Mouse (Mus musculus) frontal cortex, adult (tissue): Measurements from ENCODE around the gene Cdk2ap2.
A peak's percentile ranks its signal among the peaks of the same experiment; 100 is the strongest.
"Not testable (repeated sequence)": the region's sequence is repeated elsewhere in the genome, so short reads cannot be mapped to it uniquely, and the experiment has no call there.

Experiments
- ATAC-seq: cut with Nextera tagmentation; 2 replicates; pipeline ENCODE4 v1.9.2; 2017; ENCODE audit warnings: mild to moderate bottlenecking, moderate library complexity, mixed read lengths; ENCODE audit not compliant: low TSS enrichment

Gene Cdk2ap2

GRCm38 (mm10) chr19:4096642-4097440, at the start of gene Cdk2ap2:
Gene Cdk2ap2, plus strand, starts transcription at chr19:4097182.
- peak; percentile 69 for ATAC-seq

DNA sequence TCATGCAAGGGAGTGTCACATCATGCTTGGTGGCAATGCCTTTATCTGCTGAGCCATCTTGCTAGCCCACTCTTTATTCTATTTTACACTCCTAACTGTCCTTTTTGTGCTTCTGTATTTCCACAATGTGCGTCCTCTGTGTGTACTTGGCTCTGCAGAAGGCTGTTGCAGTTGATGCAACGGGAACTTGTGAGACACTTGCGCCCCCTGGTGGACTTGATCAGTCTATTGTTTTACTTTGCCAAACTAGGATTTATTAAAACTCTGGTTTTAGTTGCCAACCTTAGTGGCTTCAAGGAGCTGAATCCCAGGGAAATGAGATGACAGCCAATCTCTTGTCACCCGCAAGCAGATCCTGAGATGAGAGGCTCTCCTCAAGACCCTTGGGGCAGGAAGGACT, 49.1 kb upstream of the Cdk2ap2 start:
- no peak for ATAC-seq

- ATAC-seq, result not testable (repeated sequence)
These were observed 47.9 kb upstream of the Cdk2ap2 start for GRCm38 (mm10) chr19:4049069-4049468.

DNA sequence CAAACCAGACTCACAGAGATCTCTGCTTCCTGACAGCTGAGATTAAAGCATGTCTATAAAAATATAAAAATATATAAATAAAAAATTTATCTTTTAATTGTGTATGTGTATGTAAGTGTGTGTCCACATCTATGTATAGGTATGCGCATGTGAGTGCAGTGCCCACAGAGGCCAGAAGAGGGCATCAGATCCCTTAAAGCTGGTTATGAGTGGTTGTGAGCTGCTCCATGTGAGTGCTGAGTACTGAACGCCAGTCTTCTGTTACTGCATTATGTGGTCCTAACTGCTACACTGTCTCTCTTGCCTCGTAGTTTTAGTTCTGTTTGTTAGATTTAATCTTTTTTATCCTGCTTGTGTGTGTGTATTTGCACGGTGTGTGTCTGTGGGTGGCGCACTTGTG, 46.0 kb upstream of the Cdk2ap2 start:
- no peak for ATAC-seq

- ATAC-seq, result no peak
These were observed 45.1 kb upstream of the Cdk2ap2 start for GRCm38 (mm10) chr19:4051741-4052515.

DNA sequence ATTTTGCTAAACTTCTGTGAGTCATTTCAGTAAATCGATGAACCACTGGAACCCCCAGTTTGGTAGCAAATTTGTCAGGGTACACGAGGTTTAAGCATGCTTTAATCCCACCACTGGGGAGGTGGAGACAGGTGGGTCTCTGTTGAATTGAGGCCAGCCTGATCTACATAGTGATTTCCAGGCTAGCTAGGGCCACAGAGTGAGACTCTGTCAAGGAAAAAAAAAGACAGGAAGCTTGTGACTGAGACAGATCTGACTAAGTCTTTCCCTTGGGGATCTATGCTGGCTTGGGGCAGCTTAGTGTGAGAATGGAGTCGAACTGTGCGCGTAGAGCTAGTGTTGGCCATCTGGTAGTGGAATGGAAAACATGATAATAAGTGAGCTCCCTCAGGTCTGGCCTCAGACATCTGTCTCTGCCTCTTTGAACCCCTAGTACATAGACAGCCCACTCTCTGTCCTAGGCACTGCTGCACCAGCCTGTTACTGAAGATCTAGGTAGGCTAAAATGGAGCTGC, 44.4 kb upstream of the Cdk2ap2 start:
- no peak for ATAC-seq

- no peak for ATAC-seq
These were observed 42.4 kb upstream of the Cdk2ap2 start for GRCm38 (mm10) chr19:4054613-4055012.

GRCm38 (mm10) chr19:4055216-4055946, 41.6 kb upstream of the Cdk2ap2 start:
- no peak for ATAC-seq

DNA sequence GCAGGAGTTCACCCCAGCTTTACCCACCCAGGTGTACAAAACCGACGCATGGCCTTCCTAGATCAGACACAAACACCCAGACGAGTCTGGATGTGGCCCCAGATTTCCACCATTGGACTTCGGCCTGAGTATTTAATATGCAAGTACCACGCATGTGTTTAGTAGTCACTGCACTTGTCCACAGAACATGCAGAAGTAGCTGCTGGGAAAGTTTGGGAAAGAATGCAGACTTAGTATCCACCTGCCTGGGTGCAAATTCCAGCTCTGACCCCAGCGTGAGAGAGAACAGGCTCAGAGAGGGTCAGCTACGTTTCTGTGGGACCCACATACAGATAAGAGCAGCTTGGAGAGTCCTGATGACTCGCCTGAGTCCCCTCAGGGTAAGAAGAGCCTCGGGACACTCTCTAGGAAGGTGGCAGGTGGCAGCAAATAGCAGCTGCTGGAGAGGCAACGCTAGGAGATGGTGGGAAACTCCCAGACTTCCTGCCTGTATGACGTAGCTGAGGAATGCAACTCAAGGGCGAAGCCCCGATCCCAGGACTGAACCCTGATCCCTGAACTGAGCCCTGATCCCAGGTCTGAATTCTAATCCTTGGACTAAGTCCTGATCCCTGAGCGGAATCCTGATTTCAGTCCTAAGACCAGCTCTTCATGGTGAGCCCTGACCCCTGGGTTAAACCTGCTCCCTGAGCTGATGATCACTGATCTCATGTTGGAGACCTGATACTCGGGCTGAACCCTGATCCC, 40.9 kb upstream of the Cdk2ap2 start:
- no peak for ATAC-seq

GRCm38 (mm10) chr19:4056727-4057126, 40.3 kb upstream of the Cdk2ap2 start:
- no peak for ATAC-seq

DNA sequence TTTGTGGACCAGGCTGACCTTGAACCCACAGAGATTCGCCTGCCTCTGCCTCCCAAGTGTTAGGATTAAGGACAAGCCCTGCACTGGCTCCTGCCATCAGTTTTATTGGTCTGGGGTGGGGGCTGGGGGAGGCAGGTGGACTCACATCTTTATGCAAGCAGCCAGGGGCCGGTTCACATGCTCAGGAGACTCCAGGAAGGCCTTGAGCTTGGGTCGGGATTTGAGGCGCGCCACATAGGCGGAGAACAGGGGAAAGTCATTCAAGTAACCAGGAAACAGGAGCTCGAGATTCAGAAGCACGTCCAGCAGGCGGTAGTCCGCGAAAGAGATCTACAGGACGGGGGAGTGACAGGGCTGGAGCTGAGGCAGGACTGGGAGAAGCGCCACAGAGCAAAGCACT, 39.6 kb upstream of the Cdk2ap2 start:
- no peak for ATAC-seq

GRCm38 (mm10) chr19:4057962-4058361, 39.0 kb upstream of the Cdk2ap2 start:
- ATAC-seq, result no peak

DNA sequence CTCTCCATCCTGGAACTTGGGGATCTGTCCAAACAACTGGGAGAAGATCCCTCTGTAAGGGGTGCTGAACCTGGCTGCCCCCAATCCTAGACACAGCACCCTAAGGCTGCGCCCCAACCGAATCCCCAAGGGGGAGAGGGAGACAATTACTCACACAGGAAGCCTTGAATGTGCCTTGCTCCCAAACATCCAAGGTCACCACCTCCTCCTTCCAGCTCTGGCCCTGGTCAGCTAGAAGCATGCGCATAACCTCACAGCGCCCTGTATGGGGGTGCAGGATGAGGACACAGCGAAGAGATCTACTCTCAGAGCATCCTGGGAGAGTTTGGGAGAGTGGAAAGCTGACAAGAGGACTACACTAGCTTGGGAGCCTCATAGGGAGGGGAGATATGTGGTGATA, 38.4 kb upstream of the Cdk2ap2 start:
- ATAC-seq, result no peak

DNA sequence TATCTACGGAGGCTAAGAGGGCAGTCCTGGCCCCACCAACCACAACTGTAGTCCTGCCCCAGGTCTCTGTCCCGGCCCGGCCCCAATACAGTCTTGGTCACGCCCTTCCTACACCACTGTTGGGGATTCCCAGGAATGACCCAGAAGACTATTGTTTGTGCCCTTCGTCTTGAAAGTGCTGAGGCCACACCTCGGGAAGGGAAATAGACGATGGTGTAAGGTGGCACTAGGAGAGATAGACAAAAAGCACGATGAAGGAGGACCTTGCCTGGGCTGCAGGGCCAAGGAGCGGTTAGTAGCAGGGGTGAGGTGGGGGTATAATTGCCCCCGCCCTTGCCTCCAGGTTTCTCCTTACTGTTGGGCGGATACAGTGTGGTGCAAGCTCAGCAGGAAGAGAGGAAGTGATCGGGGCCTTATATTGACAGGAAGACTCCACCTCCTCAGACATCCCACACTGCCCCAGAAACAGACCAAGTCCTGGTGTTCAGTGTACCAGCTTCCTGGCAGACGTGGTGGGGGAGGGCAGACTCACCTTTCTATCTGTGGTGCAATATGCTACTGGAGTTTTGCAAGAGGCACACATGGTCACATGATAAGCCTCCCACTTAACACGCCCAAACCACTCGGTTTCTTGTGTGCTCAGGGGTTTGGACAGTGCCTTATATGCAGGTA, 37.8 kb upstream of the Cdk2ap2 start, which contains the start of gene Gstp3:
Gstp3 (minus strand) TSS at position 501 of the 672 bp plus-strand sequence.
- ATAC-seq, result no peak

- ATAC-seq, result not testable (repeated sequence)
These were observed 36.7 kb upstream of the Cdk2ap2 start for GRCm38 (mm10) chr19:4060044-4060898.

GRCm38 (mm10) chr19:4060899-4061465, 36.0 kb upstream of the Cdk2ap2 start:
- no peak for ATAC-seq

- ATAC-seq, result not testable (repeated sequence)
These were observed 33.6 kb upstream of the Cdk2ap2 start for GRCm38 (mm10) chr19:4063357-4063756.

DNA sequence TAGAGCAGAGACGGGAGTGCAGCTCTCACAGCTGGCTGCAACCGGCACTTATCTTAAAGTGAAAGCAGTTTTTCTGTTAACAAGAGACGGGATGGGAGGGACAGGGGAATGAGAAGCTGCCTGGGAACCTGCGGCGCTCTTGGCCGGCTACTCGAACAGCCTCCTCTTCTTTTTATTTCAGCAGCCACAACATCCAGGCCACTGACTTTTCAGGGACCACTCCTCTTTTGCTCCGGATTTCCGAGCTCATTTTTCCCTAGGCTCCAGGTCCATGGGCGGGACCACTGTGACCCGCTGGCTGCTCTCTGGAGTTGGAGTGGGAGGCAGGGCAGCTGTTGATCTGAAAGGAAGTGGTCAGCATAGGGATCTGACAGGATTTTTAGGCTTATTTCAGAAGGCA, 32.5 kb upstream of the Cdk2ap2 start:
- ATAC-seq, result not testable (repeated sequence)

DNA sequence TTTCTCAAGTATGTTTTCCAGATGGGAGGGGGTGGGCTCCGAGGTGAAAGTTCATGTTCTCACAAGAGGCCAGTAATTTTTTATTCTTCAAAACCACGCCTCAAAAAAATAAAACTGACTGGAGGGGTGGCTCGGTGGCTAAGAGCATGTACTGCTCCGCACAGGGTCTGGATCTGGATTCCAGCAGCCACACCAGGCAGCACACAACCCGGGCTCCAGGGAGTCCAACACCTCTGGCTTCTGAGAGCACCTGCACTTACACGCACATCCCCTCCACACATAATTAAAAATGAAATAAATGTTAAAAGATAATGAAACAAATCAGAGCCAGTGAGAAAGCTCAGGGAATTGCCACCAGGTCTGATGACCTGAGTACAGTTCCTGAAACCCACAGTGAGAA, 30.7 kb upstream of the Cdk2ap2 start:
- ATAC-seq, result no peak
